9 mouse cellular contexts compared by ENCODE assay signal in the genomic region with DNA sequence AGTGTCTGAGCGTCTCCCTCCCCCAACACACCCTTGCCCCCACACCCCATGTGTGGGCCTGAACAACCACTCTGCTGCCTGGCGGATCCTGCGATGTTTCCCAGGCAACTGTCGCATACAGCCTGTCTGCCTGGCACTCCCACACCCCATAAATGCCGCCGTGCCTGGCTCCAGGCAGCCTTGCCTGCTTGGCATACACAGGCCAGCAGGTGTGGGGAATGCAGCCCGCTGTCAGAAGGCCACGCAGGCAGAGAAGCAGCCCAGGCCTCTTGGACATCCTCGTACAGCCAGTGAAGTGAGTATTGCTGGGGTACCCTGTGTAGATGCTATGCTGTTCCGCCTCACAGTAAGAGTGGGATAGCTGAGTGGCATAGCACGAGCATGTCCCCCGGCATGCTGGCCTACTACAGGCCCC. TPM values are rescaled to one million over a fixed set of nuclear protein-coding genes. Genes with fewer than 3 reads are reported as not detected.
DNase-seq lines count a peak whose midpoint lies in the region.
"Had no signal": no experiment of that assay in that cellular context is flagged by ENCODE, and none has a peak within 500 bp of the region (broad histone marks: within the 10 kb centered on the region; RNA-seq: fewer than 3 reads in every experiment).

No protein-coding gene starts in this region.

- DNase-seq in heart, adult 11 months: peak; percentile 93
- DNase-seq in heart, adult 8-10 months (ENCODE audit: low spot score): no peak
- DNase-seq in MN1 (ENCODE audit: low spot score): peak; percentile 33
- DNase-seq in frontal cortex, postnatal 10 days (ENCODE audit: low spot score in 2 of 2): peak; percentile 70 to 72
- peak; percentile 48 for DNase-seq in kidney, postnatal 14 days
- peak; percentile 45 to 58 for DNase-seq in lung, postnatal 4 days
- no peak for DNase-seq in thymus, adult 18-20 months
- DNase-seq in thymus, postnatal 14 days: no peak
- DNase-seq: liver, embryonic 13.5 days had no signal

RNA-seq across cellular contexts. Expression of a gene that starts 2.9 kb away (rescaled TPM):
- total RNA-seq in heart, adult 8-10 months (2022): 10 to 100 TPM; 12.4 to 17.8 (median 15.9) TPM

RNA-seq across cellular contexts. Expression of a gene that starts 24.3 kb away (rescaled TPM):
- 10 to 100 TPM; 44.5 to 53.3 (median 49.0) TPM for total RNA-seq in heart, adult 8-10 months (2022)

Comparison
In these comparisons a context has a peak if more than half of its experiments do, and no peak if none do; other contexts are left out.
1. DNase-seq: peak in heart, adult 11 months (single experiment), MN1 (single experiment), frontal cortex, postnatal 10 days (2 of 2), kidney, postnatal 14 days (single experiment) and lung, postnatal 4 days (2 of 2); none in heart, adult 8-10 months (single experiment), thymus, adult 18-20 months (0 of 2) and thymus, postnatal 14 days (single experiment).